Mouse (Mus musculus): ENCODE measurements at regions not wholly inside any gene's neighbourhood (a gene's known extent, or its start where the extent isn't known, plus 50 kb on each side); places are given as distances from the start of the nearest gene placed in this dataset.

DNA sequence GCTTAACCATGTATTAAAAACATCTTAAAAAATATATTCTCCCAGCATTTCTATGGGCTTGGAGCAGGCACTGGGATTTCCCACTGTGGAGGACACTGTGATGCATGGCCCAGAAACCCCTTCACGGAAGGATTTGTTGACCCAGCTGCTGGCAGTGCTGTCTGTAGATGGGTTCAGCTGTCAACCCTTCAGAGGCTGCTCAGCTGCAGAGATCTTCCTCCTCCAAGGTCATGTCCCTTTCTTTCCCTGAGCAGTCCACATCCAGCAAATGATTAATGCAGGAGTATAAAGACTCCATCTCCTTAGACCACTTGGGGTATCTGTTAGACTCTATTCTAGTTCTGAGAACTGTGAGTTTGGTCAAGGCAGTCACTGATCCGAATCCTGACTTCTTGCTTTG lies 108.4 kb upstream of the 1810046K07Rik start:
- H3K36me3 ChIP-seq = no peaks in the 10 kb centered on the region
- no peak overlapping the region for H3K4me2 ChIP-seq (replicated peaks)
- H3K4me1 ChIP-seq = peaks cover 3% of the 10 kb centered on the region; the same call in 1 of the 2 replicates
- H3K9ac ChIP-seq = no peak overlapping the region
- no peaks in the 10 kb centered on the region for H3K27me3 ChIP-seq
- H3K9me3 ChIP-seq (replicated peaks) = no peaks in the 10 kb centered on the region
- WGBS = 64% methylated on average over 2 of the region's 2 CpGs
- no peak for ATAC-seq (ENCODE audit: low FRiP score)
- H3K4me3 ChIP-seq = no peak overlapping the region
- no peak overlapping the region for H3K27ac ChIP-seq

DNA sequence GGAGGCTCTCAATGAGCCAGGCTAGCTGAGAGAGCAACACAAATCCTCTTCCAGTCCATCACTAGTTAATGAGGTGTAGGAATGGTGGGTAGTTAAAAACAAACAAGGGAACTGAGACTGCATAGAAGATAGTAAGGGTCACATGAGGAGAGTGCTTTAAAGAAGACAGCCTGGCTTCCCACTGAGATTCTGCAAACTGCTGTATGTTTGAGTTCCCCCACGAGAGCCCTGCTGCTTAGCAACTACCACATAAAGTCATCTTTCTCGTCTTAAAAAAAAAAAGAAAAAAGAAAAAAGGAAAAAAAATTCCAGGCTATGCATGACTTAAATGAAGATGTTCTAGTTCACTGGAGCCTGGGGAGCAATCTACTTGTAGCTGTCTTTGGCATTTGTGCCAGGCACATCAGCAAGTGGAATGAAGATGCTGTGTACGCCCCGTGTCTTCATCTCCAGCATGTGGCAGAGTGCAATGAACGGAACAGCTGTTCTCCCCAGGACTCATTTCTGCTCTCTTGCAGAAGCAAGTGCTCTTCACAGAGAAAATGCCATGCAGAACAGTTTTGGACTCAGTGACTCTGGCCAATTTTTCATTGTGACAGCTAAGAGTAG lies 113.2 kb upstream of the 1810046K07Rik start:
- Histone ChIP-seq H3K27ac (peak overlapping the region; percentile 30; the same call in 1 of the 2 replicates), H3K4me1 (peaks cover 3% of the 10 kb centered on the region; the same call in 1 of the 2 replicates), H3K27me3 (no peaks in the 10 kb centered on the region), H3K4me3 (no peak overlapping the region), H3K36me3 (no peaks in the 10 kb centered on the region), H3K9me3 (replicated peaks) (no peaks in the 10 kb centered on the region), H3K9ac (no peak overlapping the region), H3K4me2 (replicated peaks) (no peak overlapping the region)
- 17% methylated on average over 5 of the region's 5 CpGs for WGBS
- peak; percentile 54; the same call in 1 of the 2 replicates for ATAC-seq (ENCODE audit: low FRiP score)

DNA sequence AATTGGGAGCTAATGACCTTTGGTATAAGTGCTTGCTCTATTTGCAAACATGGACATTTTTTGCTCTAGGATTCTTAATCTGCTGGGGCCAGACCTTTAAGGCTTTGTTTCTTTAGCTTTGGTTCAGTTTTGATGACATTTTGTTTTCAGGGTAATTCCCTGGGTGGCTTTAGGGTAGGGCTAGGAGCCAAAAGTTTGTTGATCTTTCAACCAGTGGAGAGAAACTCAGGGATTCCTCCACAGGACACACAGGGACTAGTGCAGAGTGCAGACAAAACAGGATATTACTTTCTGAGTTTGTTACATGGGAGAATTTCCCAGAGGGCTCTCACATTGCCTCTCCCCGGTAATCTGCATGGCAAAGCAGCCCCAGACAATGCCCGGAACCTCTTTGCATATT lies 127.0 kb upstream of the 1810046K07Rik start:
- 25% methylated on average over 2 of the region's 2 CpGs for WGBS
- Histone ChIP-seq H3K4me1 (0 out of 2 replicates have a peak, but pooled peaks cover 5% of the 10 kb centered on the region), H3K4me3 (no peak overlapping the region), H3K27me3 (no peaks in the 10 kb centered on the region), H3K27ac (peak overlapping the region; percentile 14; the same call in 1 of the 2 replicates), H3K9me3 (replicated peaks) (no peaks in the 10 kb centered on the region), H3K36me3 (no peaks in the 10 kb centered on the region), H3K4me2 (replicated peaks) (no peak overlapping the region), H3K9ac (no peak overlapping the region)
- ATAC-seq (ENCODE audit: low FRiP score) = no peak

DNA sequence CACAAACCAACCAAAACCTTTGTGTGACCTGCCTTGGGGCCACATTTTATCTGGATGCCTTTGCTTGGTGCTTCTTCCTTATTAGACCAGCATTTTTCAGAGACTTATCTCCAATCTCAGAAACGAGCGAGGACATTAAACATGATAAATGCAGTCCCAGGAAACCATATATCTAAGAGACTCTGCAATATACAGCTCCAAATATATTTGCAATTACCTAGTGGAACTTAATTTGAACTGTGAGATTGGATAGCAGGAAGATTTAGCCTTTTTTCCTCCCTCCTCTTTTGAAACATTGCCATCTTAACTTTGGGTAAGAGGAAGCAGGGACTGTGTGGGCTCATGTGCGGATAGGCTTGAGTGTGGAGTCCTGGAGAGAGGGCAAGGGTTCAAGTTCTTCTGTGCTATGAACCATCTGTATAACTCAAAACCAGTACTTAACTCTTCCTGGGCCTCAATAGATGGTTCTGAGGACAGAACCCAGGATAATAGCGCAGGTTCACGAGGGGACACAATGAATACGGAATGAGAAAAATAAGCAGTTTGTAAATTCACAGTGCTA lies 133.8 kb upstream of the 1810046K07Rik start:
- H3K4me1 ChIP-seq = no peaks in the 10 kb centered on the region
- H3K27me3 ChIP-seq = no peaks in the 10 kb centered on the region
- H3K36me3 ChIP-seq = no peaks in the 10 kb centered on the region
- no peak overlapping the region for H3K27ac ChIP-seq
- H3K4me2 ChIP-seq (replicated peaks) = no peak overlapping the region
- no peak overlapping the region for H3K9ac ChIP-seq
- no peaks in the 10 kb centered on the region for H3K9me3 ChIP-seq (replicated peaks)
- no peak overlapping the region for H3K4me3 ChIP-seq
- 84% methylated on average over 6 of the region's 6 CpGs for WGBS
- ATAC-seq (ENCODE audit: low FRiP score) = no peak

DNA sequence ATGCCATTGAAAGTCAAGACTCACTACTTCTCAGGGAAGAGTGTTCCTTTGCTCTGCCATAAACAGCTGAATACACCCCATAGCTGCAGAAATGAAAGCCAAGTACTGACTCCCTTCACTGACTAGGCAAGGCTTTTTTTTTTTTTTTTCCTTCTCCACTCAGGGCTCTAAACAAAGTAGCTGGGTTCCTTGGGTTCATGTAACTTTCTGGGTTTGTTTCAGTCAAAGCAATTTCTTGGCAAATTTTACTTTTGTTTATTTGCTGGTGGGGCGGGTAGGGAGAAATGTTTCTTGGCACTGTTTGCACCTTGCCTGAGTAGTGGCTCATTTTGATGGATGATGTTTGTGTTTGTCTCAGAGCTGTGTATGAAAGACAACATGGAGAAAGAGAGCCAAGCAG lies 141.3 kb upstream of the 1810046K07Rik start:
- Histone ChIP-seq H3K4me1 (no peaks in the 10 kb centered on the region), H3K27me3 (no peaks in the 10 kb centered on the region), H3K4me3 (no peak overlapping the region), H3K36me3 (no peaks in the 10 kb centered on the region), H3K4me2 (replicated peaks) (no peak overlapping the region), H3K27ac (no peak overlapping the region), H3K9me3 (replicated peaks) (no peaks in the 10 kb centered on the region), H3K9ac (no peak overlapping the region)
- ATAC-seq (ENCODE audit: low FRiP score) = no peak
- 98% methylated on average over 1 of the region's 1 CpGs for WGBS

DNA sequence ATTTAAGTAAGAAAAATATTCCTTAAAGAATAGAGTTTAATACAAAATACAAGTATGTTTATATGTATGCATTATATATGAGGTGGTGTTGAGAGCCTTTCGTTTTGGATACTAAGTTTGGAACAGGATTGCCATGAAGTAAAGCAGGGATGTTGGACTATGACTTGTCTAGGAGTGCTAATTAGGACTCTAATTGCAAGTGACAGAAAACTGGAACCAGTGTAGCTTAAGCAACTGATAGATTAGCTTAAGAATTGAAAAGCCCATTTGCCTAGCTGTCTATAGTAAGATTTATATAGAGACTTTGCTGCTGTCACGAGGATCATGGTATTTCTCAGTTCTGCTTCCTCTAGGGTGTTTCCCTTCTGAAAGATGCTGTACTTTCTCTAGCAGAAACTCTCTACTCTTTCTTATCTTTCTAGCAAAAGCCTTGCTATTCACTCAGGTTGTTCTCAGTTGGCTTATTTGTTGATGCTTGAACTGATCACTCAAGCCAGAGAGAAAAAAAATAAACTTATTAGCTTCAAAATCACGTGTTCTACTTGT lies 147.9 kb upstream of the 1810046K07Rik start:
- Histone ChIP-seq H3K27ac (no peak overlapping the region), H3K9me3 (replicated peaks) (no peaks in the 10 kb centered on the region), H3K27me3 (no peaks in the 10 kb centered on the region), H3K4me2 (replicated peaks) (no peak overlapping the region), H3K4me3 (no peak overlapping the region), H3K9ac (no peak overlapping the region), H3K36me3 (no peaks in the 10 kb centered on the region), H3K4me1 (no peaks in the 10 kb centered on the region)
- ATAC-seq (ENCODE audit: low FRiP score) = no peak
- WGBS = 74% methylated on average over 3 of the region's 3 CpGs

DNA sequence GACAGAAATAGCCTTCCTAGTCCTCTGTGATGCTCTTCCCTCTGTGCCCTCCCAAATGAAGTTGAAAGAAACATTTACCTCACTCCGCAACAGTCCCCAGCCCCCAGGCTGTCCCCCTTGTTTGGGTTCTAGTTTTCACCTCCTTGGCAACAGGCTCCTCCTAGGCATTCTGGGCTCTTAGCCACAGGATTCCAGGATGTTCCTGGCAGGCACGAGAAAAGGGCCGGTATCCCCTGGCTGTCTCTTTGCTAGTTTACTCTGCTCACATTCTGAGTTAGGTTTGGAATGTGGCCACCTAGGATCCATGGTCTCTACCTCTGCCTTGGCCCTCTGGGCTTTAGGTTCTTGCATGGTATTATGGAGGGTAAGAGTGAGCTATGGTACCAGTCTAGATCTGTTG lies 159.1 kb upstream of the 1810046K07Rik start:
- no peaks in the 10 kb centered on the region for H3K36me3 ChIP-seq
- H3K27ac ChIP-seq = no peak overlapping the region
- H3K4me3 ChIP-seq = no peak overlapping the region
- no peak overlapping the region for H3K9ac ChIP-seq
- ATAC-seq (ENCODE audit: low FRiP score) = no peak
- WGBS = 65% methylated on average over 3 of the region's 3 CpGs
- H3K4me1 ChIP-seq = no peaks in the 10 kb centered on the region
- no peaks in the 10 kb centered on the region for H3K27me3 ChIP-seq
- no peak overlapping the region for H3K4me2 ChIP-seq (replicated peaks)
- H3K9me3 ChIP-seq (replicated peaks) = no peaks in the 10 kb centered on the region

DNA sequence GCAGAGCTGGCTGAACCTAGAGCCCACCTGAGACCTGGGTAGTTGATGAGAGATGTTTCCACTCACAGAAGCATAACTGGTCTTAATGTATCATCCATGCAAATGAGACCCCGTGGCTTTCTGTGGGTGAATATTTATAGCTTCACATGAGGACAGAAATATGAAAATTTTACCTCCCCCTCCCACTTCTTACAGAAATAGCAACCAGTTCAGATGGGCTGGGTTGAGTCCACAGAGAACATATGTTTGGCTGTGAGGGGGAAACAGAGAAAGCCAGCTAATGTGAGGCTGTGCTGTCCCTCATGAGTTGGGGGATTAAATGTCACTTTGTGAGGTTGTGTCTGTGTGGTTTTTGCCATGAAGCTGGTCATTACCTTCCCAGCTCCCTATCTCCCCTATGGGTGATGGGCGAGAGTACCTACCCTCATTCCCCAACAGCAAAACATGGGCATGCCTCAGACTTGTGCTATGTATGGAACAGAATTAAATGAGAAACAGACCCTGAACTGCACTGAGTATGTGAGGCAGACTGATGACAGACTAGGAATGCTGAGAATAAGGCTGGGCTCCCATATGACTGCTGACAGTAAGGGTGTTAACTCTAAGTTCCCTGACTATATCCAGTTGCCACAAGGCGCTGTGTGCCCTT lies 178.7 kb upstream of the 1810046K07Rik start:
- H3K36me3 ChIP-seq = no peaks in the 10 kb centered on the region
- no peak overlapping the region for H3K4me3 ChIP-seq
- 76% methylated on average over 3 of the region's 3 CpGs for WGBS
- H3K4me1 ChIP-seq = no peaks in the 10 kb centered on the region
- ATAC-seq (ENCODE audit: low FRiP score) = no peak
- H3K4me2 ChIP-seq (replicated peaks) = no peak overlapping the region
- no peaks in the 10 kb centered on the region for H3K9me3 ChIP-seq (replicated peaks)
- H3K27ac ChIP-seq = no peak overlapping the region
- H3K27me3 ChIP-seq = no peaks in the 10 kb centered on the region
- H3K9ac ChIP-seq = no peak overlapping the region

DNA sequence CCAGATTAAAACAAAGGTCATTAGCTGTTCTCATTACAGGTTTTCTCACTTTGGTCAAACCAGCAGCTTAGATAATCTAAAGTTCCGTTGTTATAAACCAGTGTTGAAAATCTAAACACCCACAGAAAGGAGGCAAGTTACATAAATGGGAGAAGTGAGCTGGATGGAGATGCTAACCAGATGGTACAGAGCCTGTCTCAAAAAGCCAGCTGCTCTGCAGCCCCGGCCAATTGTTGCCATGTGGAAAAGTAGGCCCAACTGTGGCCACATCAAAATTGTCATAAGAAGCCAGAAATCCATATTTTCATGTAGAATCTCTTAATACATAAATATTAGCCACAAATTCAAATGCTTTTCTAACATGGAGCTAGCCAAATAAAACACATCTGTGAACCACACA lies 188.9 kb upstream of the 1810046K07Rik start:
- WGBS = 81% methylated on average over 2 of the region's 2 CpGs
- no peak overlapping the region for H3K27ac ChIP-seq
- no peak overlapping the region for H3K9ac ChIP-seq
- no peaks in the 10 kb centered on the region for H3K4me1 ChIP-seq
- ATAC-seq (ENCODE audit: low FRiP score) = no peak
- H3K36me3 ChIP-seq = no peaks in the 10 kb centered on the region
- H3K27me3 ChIP-seq = no peaks in the 10 kb centered on the region
- no peaks in the 10 kb centered on the region for H3K9me3 ChIP-seq (replicated peaks)
- no peak overlapping the region for H3K4me2 ChIP-seq (replicated peaks)
- no peak overlapping the region for H3K4me3 ChIP-seq

DNA sequence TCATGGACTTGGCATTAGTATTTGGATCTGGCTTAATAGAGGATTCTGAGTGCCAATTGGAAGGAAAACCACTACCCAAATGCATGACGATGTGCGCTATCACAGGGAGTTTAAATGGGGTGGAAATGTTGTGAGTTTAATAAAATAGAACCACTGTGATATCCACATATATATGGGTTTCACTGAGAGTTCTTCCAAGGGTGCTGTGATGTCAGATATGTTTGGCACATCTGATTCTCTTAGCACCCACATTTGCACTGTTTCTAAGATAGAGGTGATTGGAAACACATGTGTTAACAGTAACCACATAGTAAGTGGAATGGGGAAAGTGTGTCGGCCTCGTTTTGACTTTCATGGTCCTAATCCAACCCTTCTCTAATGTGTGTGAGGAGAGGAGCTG lies 189.7 kb upstream of the 1810046K07Rik start:
- WGBS = 80% methylated on average over 4 of the region's 4 CpGs
- ATAC-seq (ENCODE audit: low FRiP score) = no peak
- no peak overlapping the region for H3K4me3 ChIP-seq
- H3K9me3 ChIP-seq (replicated peaks) = no peaks in the 10 kb centered on the region
- no peak overlapping the region for H3K27ac ChIP-seq
- H3K4me2 ChIP-seq (replicated peaks) = no peak overlapping the region
- H3K9ac ChIP-seq = no peak overlapping the region
- H3K4me1 ChIP-seq = no peaks in the 10 kb centered on the region
- no peaks in the 10 kb centered on the region for H3K27me3 ChIP-seq
- H3K36me3 ChIP-seq = no peaks in the 10 kb centered on the region

DNA sequence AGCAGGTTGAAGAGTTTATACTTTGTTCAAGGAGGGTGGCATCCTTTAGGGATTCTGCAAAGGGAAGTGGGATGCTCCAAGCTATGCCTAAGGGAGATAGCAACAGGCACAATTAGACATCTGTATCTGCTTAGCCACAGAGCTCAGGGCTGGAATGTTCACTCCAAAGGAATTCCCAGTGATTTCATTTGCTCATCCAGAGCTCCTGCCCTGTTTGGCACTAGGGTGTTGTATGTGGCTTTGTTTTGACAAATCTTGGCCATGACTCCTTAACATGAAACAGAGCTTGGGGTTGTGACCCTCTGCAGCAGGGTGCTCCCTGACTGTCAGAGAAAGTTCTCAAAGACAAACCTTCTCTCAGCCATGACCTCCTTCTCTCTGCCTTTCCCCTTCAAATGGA lies 194.8 kb upstream of the 1810046K07Rik start:
- Histone ChIP-seq H3K4me1 (no peaks in the 10 kb centered on the region), H3K27me3 (no peaks in the 10 kb centered on the region), H3K9me3 (replicated peaks) (no peaks in the 10 kb centered on the region), H3K9ac (no peak overlapping the region), H3K27ac (no peak overlapping the region), H3K36me3 (no peaks in the 10 kb centered on the region), H3K4me3 (no peak overlapping the region), H3K4me2 (replicated peaks) (no peak overlapping the region)
- no peak for ATAC-seq (ENCODE audit: low FRiP score)

DNA sequence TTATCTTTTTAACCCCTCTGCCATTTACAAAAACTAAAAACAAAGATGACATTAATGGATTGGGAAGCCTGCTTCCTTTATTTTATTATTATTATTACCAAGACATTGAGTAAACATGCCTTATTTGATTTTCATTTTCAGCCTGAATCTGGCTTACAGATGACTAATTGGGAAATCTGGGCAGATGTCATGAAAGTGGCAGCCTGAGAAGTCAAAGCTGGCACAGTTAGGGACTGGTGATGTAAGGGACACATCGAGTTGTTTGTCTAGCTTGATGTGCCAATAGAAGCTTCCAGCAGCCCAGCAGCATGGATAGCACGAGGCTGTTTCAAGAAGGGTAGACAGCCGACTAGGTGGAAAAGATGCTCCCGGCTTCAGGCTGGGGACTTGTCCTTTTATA lies 197.2 kb upstream of the 1810046K07Rik start:
- no peak overlapping the region for H3K4me2 ChIP-seq (replicated peaks)
- 90% methylated on average over 4 of the region's 4 CpGs for WGBS
- H3K4me3 ChIP-seq = no peak overlapping the region
- no peak overlapping the region for H3K9ac ChIP-seq
- no peak overlapping the region for H3K27ac ChIP-seq
- no peaks in the 10 kb centered on the region for H3K27me3 ChIP-seq
- no peaks in the 10 kb centered on the region for H3K9me3 ChIP-seq (replicated peaks)
- H3K36me3 ChIP-seq = no peaks in the 10 kb centered on the region
- ATAC-seq (ENCODE audit: low FRiP score) = no peak
- H3K4me1 ChIP-seq = no peaks in the 10 kb centered on the region

DNA sequence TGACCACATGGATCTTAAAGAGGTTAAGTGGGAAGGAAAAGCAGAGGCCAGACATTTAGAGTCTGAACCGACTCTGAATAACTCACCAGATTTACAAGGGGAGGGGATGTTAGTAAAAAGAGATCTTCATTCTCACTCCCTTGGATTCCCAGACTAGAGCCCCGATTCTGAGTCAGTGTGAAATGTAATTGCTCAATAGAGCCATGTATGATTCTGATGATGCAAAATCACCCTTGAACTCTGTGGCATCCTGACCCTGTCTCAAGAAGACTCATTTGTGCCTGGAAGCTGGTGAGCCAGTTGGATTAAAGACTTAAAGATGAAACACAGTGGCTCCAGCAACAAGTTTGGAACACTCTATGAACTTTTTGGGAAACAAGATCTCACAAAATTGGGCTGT lies 210.2 kb upstream of the 1810046K07Rik start:
- no peak overlapping the region for H3K4me3 ChIP-seq
- 73% methylated on average over 2 of the region's 2 CpGs for WGBS
- no peak overlapping the region for H3K9ac ChIP-seq
- no peak overlapping the region for H3K4me2 ChIP-seq (replicated peaks)
- no peaks in the 10 kb centered on the region for H3K36me3 ChIP-seq
- ATAC-seq (ENCODE audit: low FRiP score) = no peak
- no peak overlapping the region for H3K27ac ChIP-seq
- H3K4me1 ChIP-seq = no peaks in the 10 kb centered on the region
- no peaks in the 10 kb centered on the region for H3K9me3 ChIP-seq (replicated peaks)
- H3K27me3 ChIP-seq = no peaks in the 10 kb centered on the region
